Mouse (Mus musculus) brain, embryonic 14.5 days (tissue): ENCODE data around the gene Ankzf1. TPM values are rescaled to one million over a fixed set of nuclear protein-coding genes. Genes with fewer than 3 reads are reported as not detected.
"Not testable (repeated sequence)": the region's sequence is repeated elsewhere in the genome, so short reads cannot be mapped to it uniquely, and the experiment has no call there.

Source experiments
- DNase-seq: peaks from one replicate; pipeline ENCODE4 v3.0.0-alpha.2; 2011; ENCODE audit warnings: low read depth
- CTCF ChIP-seq: fragments of 200-500 bp; IDR thresholded peaks from 2 replicates; pipeline ENCODE4 v1.5.1; 2012; ENCODE audit warnings: inconsistent platforms, mild to moderate bottlenecking, moderate library complexity, borderline replicate concordance; ENCODE audit not compliant: insufficient read depth, insufficient read length; ENCODE audit errors: extremely low read depth
- POLR2A ChIP-seq: fragments of 200-500 bp; IDR thresholded peaks from 2 replicates; pipeline ENCODE4 v1.6.1; 2012; ENCODE audit warnings: mild to moderate bottlenecking, inconsistent platforms, borderline replicate concordance; ENCODE audit not compliant: poor library complexity, insufficient read depth, insufficient read length, severe bottlenecking; ENCODE audit errors: extremely low read depth
- polyA plus RNA-seq: library from polyadenylated mRNA; depleted of rRNA; stranded (reverse); fragments of >200 nt; gene quantifications from 2 replicates; pipeline ENCODE4 v1.2.3, GENCODE M21; 2012; rRNA removed

The Ankzf1 gene
- polyA plus RNA-seq, 1 experiment = 22.6 TPM

DNA sequence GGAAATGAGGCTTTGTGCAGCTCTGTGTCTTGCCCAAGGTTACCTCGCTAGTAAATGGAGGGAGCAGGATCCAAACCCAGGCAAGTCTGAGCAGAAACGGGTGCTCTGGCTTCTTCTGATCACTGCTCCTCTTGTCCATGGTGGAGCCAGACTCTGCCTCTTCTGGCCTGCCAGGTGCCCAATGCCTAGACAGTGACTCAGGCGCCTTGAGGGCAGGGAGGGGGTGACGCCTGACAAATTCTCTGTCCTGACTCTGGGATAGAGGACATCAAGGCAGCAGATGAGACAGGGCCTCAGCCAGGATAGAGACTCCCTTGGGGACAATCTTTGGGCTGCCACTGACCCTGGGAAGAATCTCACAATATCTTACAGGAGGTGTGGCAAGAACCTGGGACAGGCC lies 39.3 kb downstream of the Ankzf1 start:
- TF ChIP-seq CTCF (no peak), POLR2A (no peak)

DNA sequence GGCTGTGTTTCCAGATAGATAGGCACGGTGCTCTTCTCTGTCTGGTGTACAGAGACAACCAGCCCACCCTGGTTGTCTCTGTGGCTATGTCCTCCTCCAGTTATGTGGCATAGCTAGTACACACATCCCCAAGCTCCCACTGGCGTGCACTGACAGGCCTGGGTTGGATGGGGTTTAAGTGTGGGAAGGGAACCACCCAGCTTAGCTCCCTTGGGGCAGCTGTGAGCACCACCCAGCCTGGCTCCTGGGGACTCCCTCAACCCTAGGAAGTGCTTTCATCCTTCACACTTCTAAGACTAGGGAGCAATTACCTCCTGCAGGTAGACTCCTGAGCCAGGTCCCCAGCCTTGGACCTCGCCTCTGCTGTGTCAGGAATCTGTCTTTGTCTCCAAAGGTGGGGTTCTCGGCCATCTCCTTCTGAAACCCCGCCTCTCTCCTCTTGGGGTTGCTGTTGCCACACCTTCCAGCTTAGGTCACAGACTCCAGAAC lies 39.8 kb downstream of the Ankzf1 start, which contains the start of gene A630095N17Rik:
A630095N17Rik (minus strand) TSS at position 439 of the 489 bp plus-strand sequence.
- no peak for TF ChIP-seq CTCF
- TF ChIP-seq POLR2A = no peak
- no peak for DNase-seq

More for the DNA sequence above, 39.3 kb downstream of the Ankzf1 start:
- no peak for DNase-seq

DNA sequence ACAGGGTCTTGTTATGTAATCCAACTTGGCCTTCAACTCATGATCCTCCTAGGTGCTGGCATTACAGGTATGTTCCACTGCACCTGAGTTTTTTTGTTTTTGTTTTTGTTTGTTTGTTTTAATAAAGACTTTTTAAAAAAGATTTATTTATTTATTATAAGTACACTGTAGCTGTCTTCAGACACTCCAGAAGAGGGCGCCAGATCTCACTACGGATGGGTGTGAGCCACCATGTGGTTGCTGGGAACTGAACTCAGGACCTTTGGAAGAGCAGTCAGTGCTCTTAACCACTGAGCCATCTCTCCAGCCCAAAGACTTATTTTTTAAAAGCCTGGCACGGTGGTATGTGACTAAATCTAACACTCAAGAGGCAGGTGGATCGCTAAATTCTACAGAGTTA lies 40.5 kb downstream of the Ankzf1 start:
- DNase-seq = not testable (repeated sequence)

DNA sequence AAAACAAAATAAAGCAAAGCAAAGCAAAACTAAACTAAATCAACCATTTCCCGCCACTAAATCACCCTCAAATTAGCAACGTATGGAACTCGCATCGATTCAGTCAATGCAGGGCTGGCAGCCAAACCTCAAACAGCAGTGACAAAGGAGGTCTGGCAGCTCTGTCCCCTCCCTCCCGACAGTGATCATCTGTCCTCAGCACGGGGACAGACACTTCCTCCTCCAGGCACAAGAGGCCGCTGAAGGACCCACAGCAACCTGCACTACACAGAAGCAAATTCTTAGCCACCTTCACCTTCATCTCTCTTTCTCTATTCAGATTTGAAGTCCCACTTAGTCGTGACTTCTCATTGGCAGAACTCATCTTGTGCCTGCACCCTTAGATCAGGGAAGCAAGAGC lies 42.7 kb downstream of the Ankzf1 start:
- TF ChIP-seq POLR2A (peak; percentile 15; the same call in 1 of the 2 replicates), CTCF (peak; percentile 75)
- peak; percentile 94 for DNase-seq

DNA sequence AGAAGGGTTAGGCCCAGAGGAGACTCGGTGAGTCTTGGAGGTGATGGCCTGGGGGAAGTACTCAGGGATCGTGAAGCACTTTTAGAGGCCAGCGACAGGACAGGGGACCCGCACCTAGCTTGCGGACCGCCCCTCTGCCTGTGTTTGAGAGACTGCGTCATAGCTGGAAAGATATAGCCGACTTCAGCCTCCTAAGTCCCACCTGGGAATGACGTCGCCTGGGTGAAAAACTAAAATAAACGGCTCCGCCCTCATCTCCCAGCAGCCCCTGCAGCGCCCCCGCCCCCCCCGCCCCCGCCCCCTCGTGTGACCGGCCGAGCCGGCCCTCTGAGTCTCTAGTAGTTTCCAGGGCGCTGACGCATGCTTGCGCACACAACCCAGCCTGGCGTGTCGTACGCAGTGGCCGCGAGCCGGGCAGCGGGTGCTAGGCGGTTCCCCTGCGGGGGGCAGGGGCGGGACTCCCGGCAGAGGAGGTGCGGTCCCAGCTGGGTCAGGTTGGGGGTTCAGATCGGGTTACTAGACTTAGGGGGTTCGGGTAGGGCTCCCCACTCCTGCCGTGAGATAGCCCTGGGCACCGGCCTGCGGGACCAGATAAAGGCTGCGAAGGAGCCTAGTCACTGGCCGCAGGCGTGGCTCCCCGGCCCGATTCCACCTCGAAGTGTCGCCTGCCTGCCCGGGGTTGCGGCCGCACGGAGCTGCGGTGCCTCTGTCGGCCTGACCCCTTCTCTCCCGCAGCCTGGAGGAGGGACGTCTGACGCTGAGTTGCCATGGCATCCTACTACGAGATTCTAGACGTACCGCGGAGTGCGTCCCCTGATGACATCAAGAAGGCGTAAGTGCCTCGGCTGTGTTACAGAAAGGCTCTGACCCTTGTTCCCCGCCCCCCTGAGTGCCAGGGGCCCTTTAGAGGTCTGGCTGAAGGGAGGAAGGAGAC lies 44.4 kb downstream of the Ankzf1 start, which contains the start of gene Dnajb2:
Dnajb2 (plus strand) TSS at position 290 of the 934 bp plus-strand sequence.
- TF ChIP-seq CTCF = no peak
- peak; percentile 36; the same call in 1 of the 2 replicates for TF ChIP-seq POLR2A
- peak; percentile 84 for DNase-seq

DNA sequence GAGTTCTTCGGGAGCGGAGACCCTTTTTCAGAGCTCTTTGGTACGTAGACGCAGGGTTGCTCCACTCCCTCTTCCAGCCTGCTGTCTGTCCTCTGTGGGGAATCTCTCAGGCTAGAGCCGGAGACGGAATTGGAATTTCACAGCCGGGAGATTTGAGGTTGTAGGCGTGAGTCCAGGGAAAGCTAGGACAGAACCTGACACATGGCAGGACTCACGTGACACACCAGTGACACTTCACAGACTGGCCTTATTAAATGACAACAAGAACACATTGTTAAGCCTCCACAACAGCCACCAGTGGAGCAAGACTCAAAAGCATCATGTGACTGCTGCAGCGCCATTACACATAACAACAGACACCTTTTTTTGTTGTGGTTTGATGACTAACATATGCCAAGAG lies 47.6 kb downstream of the Ankzf1 start:
- DNase-seq = no peak
- TF ChIP-seq CTCF = no peak
- no peak for TF ChIP-seq POLR2A

DNA sequence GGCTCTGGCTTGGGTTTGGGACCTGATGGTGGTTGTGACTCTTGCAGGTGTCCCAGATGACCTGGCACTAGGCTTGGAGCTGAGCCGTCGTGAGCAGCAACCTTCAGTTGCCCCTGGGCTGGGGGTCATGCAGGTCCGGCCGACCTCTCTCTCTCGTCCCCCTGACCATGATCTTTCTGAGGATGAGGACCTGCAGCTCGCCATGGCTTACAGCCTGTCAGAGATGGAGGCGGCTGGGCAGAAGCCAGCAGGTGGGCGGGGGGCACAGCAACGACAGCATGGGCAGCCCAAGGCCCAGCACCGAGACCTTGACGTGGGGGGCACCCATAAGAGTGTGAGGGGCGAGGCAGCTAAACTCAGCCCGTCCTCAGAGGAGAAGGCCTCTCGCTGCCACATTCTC lies 51.5 kb downstream of the Ankzf1 start:
- TF ChIP-seq CTCF (no peak), POLR2A (no peak)
- DNase-seq = no peak

DNA sequence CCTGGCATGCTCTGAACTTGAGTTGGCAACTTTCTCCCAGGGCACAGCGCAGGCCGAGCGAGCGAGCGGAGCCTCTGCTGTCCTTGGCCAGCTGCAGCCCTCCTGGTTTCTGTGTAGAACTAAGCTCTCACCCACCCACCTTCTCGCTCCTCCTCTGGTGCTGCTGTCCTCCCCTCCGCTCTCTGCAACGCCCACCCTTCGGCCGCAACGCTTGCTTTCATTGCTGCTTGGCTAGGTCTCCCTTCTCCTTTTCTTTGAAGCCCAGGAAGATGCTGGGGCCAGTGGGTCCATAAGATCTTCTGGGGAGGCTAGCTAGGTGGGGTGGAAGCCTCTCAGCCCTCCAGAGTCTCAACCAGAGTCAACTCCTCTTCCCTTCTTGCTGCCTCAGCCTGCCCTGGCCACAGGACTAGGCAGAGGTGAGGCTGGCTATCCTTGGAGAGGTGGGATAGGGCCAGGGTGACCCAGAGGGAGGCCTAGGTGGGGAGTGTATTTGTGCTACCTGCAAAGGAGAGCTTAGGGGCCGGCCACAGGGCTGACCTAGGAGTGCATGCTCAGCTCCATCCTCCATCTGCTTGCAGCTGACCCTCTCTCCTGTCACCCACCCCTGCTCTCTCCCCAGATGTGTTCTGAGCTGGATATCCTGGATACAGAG lies 52.4 kb downstream of the Ankzf1 start:
- TF ChIP-seq CTCF (no peak), POLR2A (no peak)
- DNase-seq = no peak

DNA sequence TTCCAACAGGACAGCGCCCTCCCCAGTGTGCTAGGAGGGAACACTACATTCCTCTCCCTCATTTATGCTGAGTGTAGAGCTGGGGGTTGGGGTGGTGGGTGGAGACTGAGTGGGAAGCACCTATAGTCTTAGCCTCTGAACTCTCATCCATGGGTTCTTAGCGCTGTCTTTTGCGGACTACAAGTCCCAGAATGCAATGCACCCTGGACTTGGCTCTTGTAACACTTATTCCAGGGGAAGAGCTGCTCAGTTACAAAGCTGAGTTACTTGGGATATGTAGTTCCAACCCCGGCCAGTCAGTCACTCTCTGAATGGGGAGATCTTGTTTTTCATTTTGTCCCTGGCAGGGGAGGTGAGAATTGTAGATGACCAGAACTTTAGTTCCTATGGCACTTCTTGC lies 52.9 kb downstream of the Ankzf1 start:
- TF ChIP-seq POLR2A = no peak
- TF ChIP-seq CTCF = no peak
- DNase-seq = peak; percentile 88

DNA sequence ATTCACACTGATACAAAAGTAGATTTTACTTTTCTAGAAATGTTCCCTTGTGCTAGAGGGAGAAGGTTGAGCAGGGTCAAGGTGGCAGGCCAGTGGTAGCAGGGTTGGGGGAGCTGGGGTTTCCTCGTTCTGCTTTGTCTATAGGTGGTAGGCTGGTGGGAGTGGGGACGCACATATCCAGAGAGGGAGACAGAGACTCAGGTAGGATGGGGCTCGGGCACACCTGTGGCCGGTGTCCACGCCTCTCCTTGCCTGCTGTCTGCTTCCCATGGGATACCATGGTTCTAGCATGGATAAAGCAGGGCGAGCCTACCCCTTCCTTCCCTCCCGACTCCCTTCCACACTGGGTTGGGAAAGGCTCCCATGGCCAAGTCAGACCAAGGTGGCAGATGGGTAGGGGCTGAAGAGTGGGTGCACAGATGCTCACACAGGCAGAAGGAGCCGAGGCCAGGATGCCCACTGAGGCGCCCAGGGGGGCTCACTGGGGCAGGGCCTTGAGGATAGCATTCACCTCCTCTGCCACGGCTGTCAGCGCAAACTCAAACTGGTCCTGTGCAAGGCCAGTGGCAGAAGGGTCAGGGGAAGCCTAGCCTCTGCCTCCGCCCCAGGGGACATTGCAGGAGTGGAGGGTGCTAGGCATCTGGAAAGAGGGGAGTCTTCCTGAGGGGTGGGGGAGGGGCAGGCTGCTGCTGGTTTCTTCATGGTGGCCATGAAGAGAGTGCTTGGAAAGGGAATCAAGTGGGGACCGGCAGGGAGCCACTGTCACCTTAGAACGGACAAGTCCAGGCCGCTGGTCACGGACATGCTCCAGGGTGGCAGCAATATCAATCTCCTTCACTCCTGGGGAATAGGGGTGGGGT lies 55.4 kb downstream of the Ankzf1 start:
- DNase-seq = no peak
- TF ChIP-seq CTCF = no peak
- TF ChIP-seq POLR2A = no peak

DNA sequence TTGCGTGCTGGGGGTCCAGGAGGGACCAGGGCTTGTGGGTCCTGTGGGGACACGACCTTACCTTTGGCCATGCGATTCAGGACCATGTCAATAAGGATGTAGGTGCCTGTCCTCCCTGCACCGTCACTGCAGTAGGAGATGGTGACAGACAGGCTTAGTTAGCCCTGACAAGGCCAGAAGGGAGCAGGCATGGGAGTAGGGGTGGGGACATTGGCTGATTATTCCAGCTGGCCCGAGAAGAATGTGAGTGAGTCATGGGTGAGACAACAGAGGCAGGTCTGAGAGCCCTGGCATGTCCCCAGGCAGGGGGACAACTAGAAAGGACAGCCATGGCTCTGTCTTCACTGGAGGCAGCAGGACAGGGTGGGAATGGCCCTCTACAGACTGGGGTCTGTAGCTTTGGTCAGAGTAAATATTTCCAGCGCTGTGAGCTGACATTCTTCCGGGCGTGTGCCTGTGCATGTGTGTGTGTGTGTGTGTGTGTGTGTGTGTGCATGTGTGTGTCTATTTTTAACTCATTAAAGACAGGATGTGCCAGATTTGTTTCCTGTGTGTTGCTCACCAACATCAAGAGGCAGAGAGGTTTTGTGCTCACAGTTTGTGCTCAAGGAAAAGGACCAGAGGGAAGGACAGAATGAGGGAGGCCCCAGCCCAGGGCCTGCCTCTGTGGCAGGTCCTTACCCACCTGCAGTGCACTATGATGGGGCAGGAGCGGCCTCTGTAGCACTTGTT lies 56.3 kb downstream of the Ankzf1 start:
- DNase-seq = peak; percentile 50
- TF ChIP-seq CTCF (no peak), POLR2A (no peak)

Other genes with a start within 250 kb of the Ankzf1 start
- gene Ihh, start 240.5 kb upstream of the Ankzf1 start, polyA plus RNA-seq = 0.47 and 0.57 TPM in 2 replicates
- 2.4 and 2.6 TPM in 2 replicates for gene Nhej1, start 67.0 kb upstream of the Ankzf1 start, polyA plus RNA-seq
- gene Slc23a3, start 58.3 kb upstream of the Ankzf1 start, polyA plus RNA-seq = 0.06 TPM in 1 of 2 replicates, not detected in the other
- 59.8 and 64.9 TPM in 2 replicates for gene Cnppd1, start 49.4 kb upstream of the Ankzf1 start, polyA plus RNA-seq
- gene Retreg2, start 49.4 kb upstream of the Ankzf1 start, polyA plus RNA-seq = 184 and 196 TPM in 2 replicates
- gene Zfand2b, start 23.5 kb upstream of the Ankzf1 start, polyA plus RNA-seq = 47.4 and 58.5 TPM in 2 replicates
- 32.6 and 40.9 TPM in 2 replicates for gene Abcb6, start 11.8 kb upstream of the Ankzf1 start, polyA plus RNA-seq
- gene Atg9a, start within 50 bp of the Ankzf1 start, polyA plus RNA-seq = 63.2 and 68.4 TPM in 2 replicates
- 30.9 and 37.9 TPM in 2 replicates for gene Glb1l, start 18.7 kb downstream of the Ankzf1 start, polyA plus RNA-seq
- gene Stk16, start 18.7 kb downstream of the Ankzf1 start, polyA plus RNA-seq = 214 and 265 TPM in 2 replicates
- 3.3 and 7.9 TPM in 2 replicates for gene Tuba4a, start 27.7 kb downstream of the Ankzf1 start, polyA plus RNA-seq
- gene A630095N17Rik, start 40.0 kb downstream of the Ankzf1 start, polyA plus RNA-seq = not detected in 2 replicates
- 52.4 and 53.3 TPM in 2 replicates for gene Dnajb2, start 44.3 kb downstream of the Ankzf1 start, polyA plus RNA-seq
- gene Ptprn, start 72.4 kb downstream of the Ankzf1 start, polyA plus RNA-seq = 33.4 and 53.4 TPM in 2 replicates
- 78.9 and 87.2 TPM in 2 replicates for gene Resp18, start 86.3 kb downstream of the Ankzf1 start, polyA plus RNA-seq
- 140 and 189 TPM in 2 replicates for gene Dnpep, start 125.8 kb downstream of the Ankzf1 start, polyA plus RNA-seq
- gene Des, start 168.2 kb downstream of the Ankzf1 start, polyA plus RNA-seq = 1.0 and 1.4 TPM in 2 replicates
- gene Speg, start 183.1 kb downstream of the Ankzf1 start, polyA plus RNA-seq = 49.2 and 56.1 TPM in 2 replicates
- gene Gmppa, start 243.8 kb downstream of the Ankzf1 start, polyA plus RNA-seq = 98.7 and 144 TPM in 2 replicates